Mouse (Mus musculus): ENCODE measurements around the gene Scn1a. TPM values are rescaled to one million over a fixed set of nuclear protein-coding genes. Genes with fewer than 3 reads are reported as not detected.

The Scn1a gene
- polyA plus RNA-seq, 1 experiment from 2014 or later, result 1.4 TPM

- Histone ChIP-seq H3K9me3 (no peaks in the 10 kb centered on the region), H3K27me3 (no peaks in the 10 kb centered on the region), H3K36me3 (peaks cover 38% of the 10 kb centered on the region), H3K4me1 (no peaks in the 10 kb centered on the region), H3K4me3 (no peak overlapping the region), H3K27ac (no peak overlapping the region), H3K4me2 (no peak overlapping the region), H3K9ac (no peak overlapping the region)
- WGBS, result 91% methylated on average over 5 of the region's 5 CpGs
- no peak for ATAC-seq (ENCODE audit: insufficient number of reproducible peaks, insufficient read depth, low FRiP score, low TSS enrichment, low read depth)
Observed at GRCm38 (mm10) chr2:66238886-66239285, 201.8 kb downstream of the Scn1a start.

GRCm38 (mm10) chr2:66220954-66221353 lies 219.7 kb downstream of the Scn1a start:
- WGBS, result 94% methylated on average over 7 of the region's 7 CpGs
- peaks cover 27% of the 10 kb centered on the region for H3K36me3 ChIP-seq

More at GRCm38 (mm10) chr2:66220954-66221353, 219.7 kb downstream of the Scn1a start:
- H3K4me2 ChIP-seq, result no peak overlapping the region
- H3K4me3 ChIP-seq, result no peak overlapping the region
- no peaks in the 10 kb centered on the region for H3K27me3 ChIP-seq
- H3K9ac ChIP-seq, result no peak overlapping the region
- no peak for ATAC-seq (ENCODE audit: insufficient number of reproducible peaks, insufficient read depth, low FRiP score, low TSS enrichment, low read depth)
- no peaks in the 10 kb centered on the region for H3K4me1 ChIP-seq
- H3K27ac ChIP-seq, result no peak overlapping the region
- H3K9me3 ChIP-seq, result no peaks in the 10 kb centered on the region

Other genes with a start within 250 kb of the Scn1a start
- gene Ttc21b, start 184.2 kb downstream of the Scn1a start, polyA plus RNA-seq (2015; fragmentation: Nextera tagmentation; extraction: Ambion mirVana), result 13.8 and 15.3 TPM in 2 replicates
- 0.73 and 1.5 TPM in 2 replicates for gene Scn9a, start 194.1 kb upstream of the Scn1a start, polyA plus RNA-seq (2015; fragmentation: Nextera tagmentation; extraction: Ambion mirVana)